9 mouse cellular contexts compared by ENCODE assay signal in the genomic region with DNA sequence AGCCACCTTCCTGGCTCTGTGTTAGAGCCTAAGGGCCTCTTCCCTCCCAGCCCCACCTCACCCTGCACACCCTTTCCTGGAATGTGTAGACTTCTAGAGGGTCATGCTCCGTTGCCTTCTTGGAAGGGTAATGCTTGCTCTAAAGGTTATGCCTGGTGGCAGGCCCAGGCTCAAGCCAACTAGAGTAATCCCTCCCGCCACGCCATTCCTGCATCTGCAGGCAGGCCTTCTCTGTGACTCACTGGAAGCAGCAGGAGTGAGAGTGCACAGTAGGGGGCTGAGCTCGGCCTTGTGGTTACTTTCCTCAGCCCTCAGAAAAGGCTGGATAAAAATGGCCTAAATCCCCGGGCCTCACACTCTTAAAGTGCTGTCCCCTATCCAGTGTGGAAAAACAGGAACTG. TPM values are rescaled to one million over a fixed set of nuclear protein-coding genes. Genes with fewer than 3 reads are reported as not detected.
DNase-seq lines count a peak whose midpoint lies in the region; ATAC-seq and TF ChIP-seq lines count a peak whose summit lies in the region.
"Had no signal": no experiment of that assay in that cellular context is flagged by ENCODE, and none has a peak within 500 bp of the region (broad histone marks: within the 10 kb centered on the region; RNA-seq: fewer than 3 reads in every experiment).

No protein-coding gene starts in this region.

- peaks cover 21% of the 10 kb centered on the region for H3K4me1 ChIP-seq in embryonic facial prominence, embryonic 12.5 days
- peaks cover 26% of the 10 kb centered on the region for H3K4me1 ChIP-seq in hindbrain, embryonic 16.5 days (ENCODE audit: control insufficient read depth, insufficient read depth, low read depth, low read length)
- peaks cover 49% of the 10 kb centered on the region for H3K4me1 ChIP-seq in liver, embryonic 13.5 days (replicated peaks)

- no peaks in the 10 kb centered on the region for H3K9me3 ChIP-seq in embryonic facial prominence, embryonic 12.5 days
- no peaks in the 10 kb centered on the region for H3K9me3 ChIP-seq in hindbrain, embryonic 16.5 days (ENCODE audit: control insufficient read depth, low read length)
- H3K9me3 ChIP-seq in liver, embryonic 13.5 days (replicated peaks) = no peaks in the 10 kb centered on the region

- peak overlapping the region; percentile 98 for H3K27ac ChIP-seq in layer of hippocampus, adult 2 months
- 0 out of 2 replicates have a peak overlapping the region, but pooled peaks have one; percentile 20 for H3K27ac ChIP-seq in embryonic facial prominence, embryonic 12.5 days
- H3K27ac ChIP-seq in hindbrain, embryonic 16.5 days (ENCODE audit: low read depth, low read length) = peak overlapping the region; percentile 11; the same call in 1 of the 2 replicates
- peak overlapping the region; percentile 94 for H3K27ac ChIP-seq in liver, embryonic 13.5 days

- peak overlapping the region; percentile 98 for H3K4me3 ChIP-seq in layer of hippocampus, adult 2 months
- H3K4me3 ChIP-seq in embryonic facial prominence, embryonic 12.5 days = peak overlapping the region; percentile 90
- H3K4me3 ChIP-seq in hindbrain, embryonic 16.5 days (ENCODE audit: low read length) = peak overlapping the region; percentile 81
- peak overlapping the region; percentile 80 for H3K4me3 ChIP-seq in liver, embryonic 13.5 days (replicated peaks)

- peaks cover 59% of the 10 kb centered on the region for H3K36me3 ChIP-seq in embryonic facial prominence, embryonic 12.5 days
- H3K36me3 ChIP-seq in hindbrain, embryonic 16.5 days (ENCODE audit: control insufficient read depth, insufficient read depth, low read length) = peaks cover 25% of the 10 kb centered on the region
- peaks cover 49% of the 10 kb centered on the region for H3K36me3 ChIP-seq in liver, embryonic 13.5 days

- whole genome bisulfite sequencing in embryonic facial prominence, embryonic 12.5 days = 26% methylated on average over 5 of the region's 5 CpGs
- WGBS in hindbrain, embryonic 16.5 days = 23% methylated on average over 5 of the region's 5 CpGs
- WGBS in liver, embryonic 13.5 days (ENCODE audit: insufficient replicate concordance) = 26% methylated on average over 5 of the region's 5 CpGs

- no peak for ATAC-seq in embryonic facial prominence, embryonic 12.5 days (ENCODE audit: insufficient number of reproducible peaks, insufficient read depth, low FRiP score, low TSS enrichment)
- ATAC-seq in hindbrain, embryonic 16.5 days = no peak
- no peak for ATAC-seq in liver, embryonic 13.5 days (ENCODE audit: low read depth)

- no peak for DNase-seq in layer of hippocampus, adult 2 months (ENCODE audit: low spot score in 2 of 2)
- no peak for DNase-seq in layer of hippocampus, adult 9-11 months
- DNase-seq in NIH3T3 (ENCODE audit: low read depth) = peak; percentile 84
- DNase-seq in liver, embryonic 13.5 days = peak; percentile 27
- no peak for DNase-seq in ovary, postnatal 36 days (ENCODE audit: low spot score)
- no peak for DNase-seq in urinary bladder, postnatal 4 days (ENCODE audit: low spot score in 2 of 2)

- H3K27me3 ChIP-seq in embryonic facial prominence, embryonic 12.5 days = no peaks in the 10 kb centered on the region
- no peaks in the 10 kb centered on the region for H3K27me3 ChIP-seq in hindbrain, embryonic 16.5 days (replicated peaks; ENCODE audit: control insufficient read depth, insufficient read depth, low read length)
- H3K27me3 ChIP-seq in liver, embryonic 13.5 days = no peaks in the 10 kb centered on the region

- peak overlapping the region; percentile 71 for H3K4me2 ChIP-seq in embryonic facial prominence, embryonic 12.5 days (replicated peaks)
- H3K4me2 ChIP-seq in hindbrain, embryonic 16.5 days (ENCODE audit: low read length) = peak overlapping the region; percentile 69
- peak overlapping the region; percentile 88 for H3K4me2 ChIP-seq in liver, embryonic 13.5 days

- H3K9ac ChIP-seq in embryonic facial prominence, embryonic 12.5 days = peak overlapping the region; percentile 40
- H3K9ac ChIP-seq in hindbrain, embryonic 16.5 days (ENCODE audit: low read depth, low read length) = peak overlapping the region; percentile 31
- peak overlapping the region; percentile 91 for H3K9ac ChIP-seq in liver, embryonic 13.5 days

- peak; percentile 21; the same call in 1 of the 2 replicates for TF ChIP-seq CTCF in layer of hippocampus, adult 2 months (conservative IDR thresholded peaks at IDR 0.05)

RNA-seq across cellular contexts. Expression of a gene that starts 1.8 kb away (rescaled TPM):
- total RNA-seq in layer of hippocampus, adult 2 months (2021) = 100 to 1,000 TPM; 712 to 736 TPM
- 657 and 677 TPM in 2 replicates for polyA plus RNA-seq in embryonic facial prominence, embryonic 12.5 days (2016; fragmentation: Nextera tagmentation; extraction: Ambion mirVana)
- polyA plus RNA-seq in hindbrain, embryonic 16.5 days (2015; fragmentation: Nextera tagmentation; extraction: Ambion mirVana) = 1,253 and 1,320 TPM in 2 replicates
- polyA plus RNA-seq in liver, embryonic 13.5 days (2015; fragmentation: Nextera tagmentation; extraction: Ambion mirVana) = 413 and 466 TPM in 2 replicates

RNA-seq across cellular contexts. Expression of a gene that starts 11.3 kb away (rescaled TPM):
- 10 to 100 TPM; 85.1 to 93.0 TPM for total RNA-seq in layer of hippocampus, adult 2 months (2021)
- 72.4 and 79.1 TPM in 2 replicates for polyA plus RNA-seq in embryonic facial prominence, embryonic 12.5 days (2016; fragmentation: Nextera tagmentation; extraction: Ambion mirVana)
- polyA plus RNA-seq in hindbrain, embryonic 16.5 days (2015; fragmentation: Nextera tagmentation; extraction: Ambion mirVana) = 81.0 and 90.7 TPM in 2 replicates
- polyA plus RNA-seq in liver, embryonic 13.5 days (2015; fragmentation: Nextera tagmentation; extraction: Ambion mirVana) = 27.0 and 27.9 TPM in 2 replicates

RNA-seq across cellular contexts. Expression of a gene that starts 20.3 kb away (rescaled TPM):
- 10 to 100 TPM; 56.5 to 56.9 TPM for total RNA-seq in layer of hippocampus, adult 2 months (2021)
- polyA plus RNA-seq in embryonic facial prominence, embryonic 12.5 days (2016; fragmentation: Nextera tagmentation; extraction: Ambion mirVana) = 33.1 and 33.2 TPM in 2 replicates
- polyA plus RNA-seq in hindbrain, embryonic 16.5 days (2015; fragmentation: Nextera tagmentation; extraction: Ambion mirVana) = 28.5 and 40.4 TPM in 2 replicates
- polyA plus RNA-seq in liver, embryonic 13.5 days (2015; fragmentation: Nextera tagmentation; extraction: Ambion mirVana) = 3.7 and 4.8 TPM in 2 replicates

RNA-seq across cellular contexts. Expression of a gene that starts 38.5 kb away (rescaled TPM):
- 10 to 100 TPM; 48.9 to 50.4 TPM for total RNA-seq in layer of hippocampus, adult 2 months (2021)
- polyA plus RNA-seq in embryonic facial prominence, embryonic 12.5 days (2016; fragmentation: Nextera tagmentation; extraction: Ambion mirVana) = 135 and 137 TPM in 2 replicates
- polyA plus RNA-seq in hindbrain, embryonic 16.5 days (2015; fragmentation: Nextera tagmentation; extraction: Ambion mirVana) = 97.3 and 104 TPM in 2 replicates
- polyA plus RNA-seq in liver, embryonic 13.5 days (2015; fragmentation: Nextera tagmentation; extraction: Ambion mirVana) = 71.1 and 75.5 TPM in 2 replicates

RNA-seq across cellular contexts. Expression of a gene that starts 52.2 kb away (rescaled TPM):
- 10 to 100 TPM; 25.2 to 27.2 TPM for total RNA-seq in layer of hippocampus, adult 2 months (2021)
- polyA plus RNA-seq in embryonic facial prominence, embryonic 12.5 days (2016; fragmentation: Nextera tagmentation; extraction: Ambion mirVana) = 3.7 TPM in 2 replicates
- 31.9 and 36.8 TPM in 2 replicates for polyA plus RNA-seq in hindbrain, embryonic 16.5 days (2015; fragmentation: Nextera tagmentation; extraction: Ambion mirVana)
- polyA plus RNA-seq in liver, embryonic 13.5 days (2015; fragmentation: Nextera tagmentation; extraction: Ambion mirVana) = 0.21 and 0.23 TPM in 2 replicates
- total RNA-seq: common myeloid progenitor, adult 5-6 weeks had no signal

Comparison
In these comparisons a context has a peak if more than half of its experiments do, and no peak if none do; other contexts are left out.
1. DNase-seq: peak in NIH3T3 (single experiment) and liver, embryonic 13.5 days (single experiment); none in layer of hippocampus, adult 2 months (0 of 2), layer of hippocampus, adult 9-11 months (single experiment), ovary, postnatal 36 days (single experiment) and urinary bladder, postnatal 4 days (0 of 2).
2. H3K27ac ChIP-seq: peak in every context shown above with its lines; median percentile 98 in layer of hippocampus, adult 2 months; 94 in liver, embryonic 13.5 days; 20 in embryonic facial prominence, embryonic 12.5 days; 11 in hindbrain, embryonic 16.5 days.
3. H3K9ac ChIP-seq: peak in every context shown above with its lines; median percentile 91 in liver, embryonic 13.5 days; 40 in embryonic facial prominence, embryonic 12.5 days; 31 in hindbrain, embryonic 16.5 days.
4. Peak in every context shown above with its lines, with median percentiles within 50 percentile points of each other: H3K4me3 ChIP-seq and H3K4me2 ChIP-seq.